Mouse (Mus musculus) CD4-positive, CD25-positive, alpha-beta regulatory T cell, adult 4 months (primary cell): ENCODE data around the gene Olfr1124. TPM values are rescaled to one million over a fixed set of nuclear protein-coding genes. Genes with fewer than 3 reads are reported as not detected.
"Not testable (repeated sequence)": the region's sequence is repeated elsewhere in the genome, so short reads cannot be mapped to it uniquely, and the experiment has no call there.

Experiments
- ATAC-seq: one replicate; pipeline ENCODE4 v1.8.0; 2017
- polyA plus RNA-seq, 2 experiments: library from polyadenylated mRNA; unstranded; fragments of 100-300 nt; shearing (Covaris generic); gene quantifications; one replicate each; pipeline ENCODE4 v1.2.1; 2017

Gene Olfr1124
- polyA plus RNA-seq, result 1 to 10 TPM in 1 of 2 experiments, not detected in 1; 3.3 TPM

DNA sequence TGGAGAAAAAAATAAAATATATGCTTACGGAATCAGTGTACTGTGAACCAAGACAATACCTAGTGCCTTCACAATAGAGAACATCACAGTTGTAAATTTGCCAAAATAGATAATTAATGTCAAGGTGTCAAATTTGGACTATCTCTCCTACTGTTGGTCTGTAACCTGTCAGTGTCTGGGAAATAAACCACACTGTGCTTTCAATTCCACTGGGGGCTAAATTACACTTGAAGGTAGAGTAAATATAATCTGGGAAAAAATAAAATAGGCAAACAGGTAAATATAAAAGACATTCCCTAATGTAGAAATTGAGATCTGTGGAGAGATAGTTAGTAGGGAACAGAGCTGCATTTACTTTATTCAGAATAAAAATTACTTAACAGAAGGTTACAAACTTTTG lies at the start of gene Olfr1124:
Gene Olfr1124, plus strand, starts transcription at position 301 of the 400 bp plus-strand sequence.
- no peak for ATAC-seq

DNA sequence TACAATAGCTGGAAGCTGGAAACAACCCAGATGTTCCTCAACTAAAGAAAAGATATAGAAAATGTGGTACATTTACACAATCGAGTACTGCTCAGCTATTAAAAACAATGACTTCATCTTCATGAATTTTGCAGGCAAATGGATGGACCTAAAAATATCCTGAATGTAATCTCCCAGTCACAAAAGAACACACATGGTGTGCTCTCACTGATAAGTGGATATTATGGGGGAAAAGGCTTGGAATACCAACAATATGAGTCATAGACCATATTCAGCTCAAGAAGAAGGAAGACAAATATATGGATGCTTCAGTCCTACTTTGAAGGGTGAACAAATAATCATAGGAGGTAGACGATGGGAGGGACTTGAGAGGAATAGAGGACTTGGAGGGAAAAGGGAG lies 46.1 kb upstream of the Olfr1124 start:
- ATAC-seq, result no peak

DNA sequence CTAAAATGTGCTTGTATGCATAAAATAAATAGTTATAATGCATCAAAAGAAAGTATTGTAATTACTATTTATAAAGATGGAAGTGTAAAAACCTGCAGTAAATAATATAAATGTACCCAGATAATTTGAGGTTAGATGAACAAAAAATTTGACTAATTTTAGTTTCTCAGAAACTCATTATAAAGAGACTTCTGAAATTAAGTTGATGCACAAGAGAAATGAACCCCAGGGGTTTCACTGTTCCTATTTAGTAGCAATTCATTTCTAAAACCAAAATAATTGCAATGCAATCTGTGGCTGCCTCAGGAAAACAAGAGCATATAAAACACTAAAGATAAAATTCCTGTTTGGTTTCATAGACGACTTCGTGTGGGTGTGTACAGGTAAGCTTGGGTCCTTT lies 44.5 kb upstream of the Olfr1124 start, which contains the start of gene Olfr1122:
Gene Olfr1122, plus strand, starts transcription at position 301 of the 400 bp plus-strand sequence.
- ATAC-seq, result no peak

DNA sequence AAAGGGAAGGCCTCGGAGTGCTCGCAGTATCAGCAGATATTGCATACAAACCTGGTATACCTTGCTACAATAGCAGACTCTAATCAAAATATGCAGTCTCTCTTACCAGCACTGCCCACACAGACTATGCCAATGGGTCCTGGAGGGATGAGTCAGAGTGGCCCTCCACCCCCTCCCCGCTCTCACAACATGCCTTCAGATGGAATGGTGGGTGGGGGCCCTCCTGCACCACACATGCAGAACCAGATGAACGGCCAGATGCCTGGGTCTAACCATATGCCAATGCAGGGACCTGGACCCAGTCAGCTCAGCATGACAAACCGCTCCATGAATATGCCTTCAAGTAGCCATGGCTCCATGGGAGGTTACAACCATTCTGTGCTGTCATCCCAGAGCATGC lies 36.5 kb upstream of the Olfr1124 start:
- ATAC-seq, result peak; percentile 56

DNA sequence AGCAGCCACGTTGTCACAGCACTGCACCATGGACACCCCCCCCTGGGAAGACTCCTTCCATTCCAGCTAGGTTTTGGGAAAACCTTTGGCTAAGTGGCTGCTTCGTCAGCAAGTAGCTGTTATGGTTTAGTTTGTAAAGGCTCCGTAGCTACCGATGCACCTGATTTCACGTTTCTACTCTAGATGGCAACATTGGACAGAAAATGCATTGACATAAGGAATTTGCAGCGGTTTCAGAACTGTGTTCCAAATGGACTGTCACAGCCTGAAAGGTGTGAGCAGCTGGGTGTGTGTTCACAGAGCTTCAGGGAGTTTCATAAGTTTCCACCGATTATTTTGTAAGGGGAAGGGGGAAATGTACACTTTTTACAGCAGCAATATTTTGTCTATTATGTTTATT lies 35.4 kb upstream of the Olfr1124 start:
- not testable (repeated sequence) for ATAC-seq

DNA sequence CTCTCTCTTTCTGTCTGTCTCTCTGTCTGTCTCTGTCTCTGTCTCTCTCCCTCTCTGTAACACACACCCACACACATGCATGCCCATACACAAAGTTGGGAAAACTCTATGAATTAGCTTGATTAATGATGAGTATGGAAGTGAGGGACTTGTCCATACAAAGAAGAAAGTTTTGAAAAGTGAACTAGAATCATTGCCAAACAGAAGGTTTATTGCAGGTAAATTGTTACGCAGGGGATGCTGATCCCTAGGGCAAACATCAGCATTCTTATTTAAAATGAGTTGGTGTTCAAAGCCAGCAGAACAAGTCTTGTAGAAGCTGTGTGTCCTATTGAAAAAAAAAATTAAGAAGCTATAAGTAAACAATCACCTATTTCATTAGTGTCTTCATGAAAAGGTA lies 13.7 kb upstream of the Olfr1124 start, which contains the start of gene Olfr1123:
Gene Olfr1123, plus strand, starts transcription at position 301 of the 400 bp plus-strand sequence.
- ATAC-seq, result no peak

DNA sequence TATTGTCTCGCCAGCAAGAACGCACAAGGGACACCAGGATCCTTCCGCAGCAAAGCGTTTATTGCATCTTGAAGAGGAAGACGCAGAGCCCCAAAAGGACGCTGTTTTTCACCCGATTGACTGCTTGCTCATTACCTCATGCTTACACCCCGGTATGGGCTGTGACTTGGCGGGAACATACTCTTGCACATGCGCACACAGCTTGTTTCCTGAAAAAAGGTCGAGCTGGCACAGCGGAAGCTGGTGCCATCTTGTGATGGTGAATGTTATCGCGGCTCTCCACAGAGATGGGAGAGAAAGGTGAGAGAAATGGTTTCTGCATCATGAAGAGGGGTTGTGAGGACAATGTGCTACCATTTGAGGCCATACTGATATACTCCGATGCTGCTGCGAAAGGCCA lies 7.7 kb downstream of the Olfr1124 start:
- no peak for ATAC-seq

DNA sequence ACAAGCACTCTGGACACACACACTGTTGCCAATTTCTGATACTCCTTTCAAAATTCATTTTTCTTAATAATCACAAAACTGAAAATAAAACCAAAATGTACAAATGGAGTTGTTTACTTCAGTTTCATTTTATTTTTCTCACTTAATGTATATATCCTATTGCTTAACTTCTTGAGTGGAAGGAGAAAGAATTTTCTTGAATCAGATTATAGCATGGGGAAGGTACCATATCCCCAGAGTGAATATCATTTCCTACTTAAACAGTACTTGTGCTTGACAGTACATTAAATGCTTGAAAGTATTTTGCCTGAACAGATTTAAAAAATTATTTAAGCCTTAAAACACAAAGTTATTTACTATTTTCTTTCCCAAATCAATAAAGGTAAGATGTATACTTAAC lies 23.6 kb downstream of the Olfr1124 start, which contains the start of gene Olfr1126:
Gene Olfr1126, plus strand, starts transcription at position 301 of the 400 bp plus-strand sequence.
- ATAC-seq, result no peak

DNA sequence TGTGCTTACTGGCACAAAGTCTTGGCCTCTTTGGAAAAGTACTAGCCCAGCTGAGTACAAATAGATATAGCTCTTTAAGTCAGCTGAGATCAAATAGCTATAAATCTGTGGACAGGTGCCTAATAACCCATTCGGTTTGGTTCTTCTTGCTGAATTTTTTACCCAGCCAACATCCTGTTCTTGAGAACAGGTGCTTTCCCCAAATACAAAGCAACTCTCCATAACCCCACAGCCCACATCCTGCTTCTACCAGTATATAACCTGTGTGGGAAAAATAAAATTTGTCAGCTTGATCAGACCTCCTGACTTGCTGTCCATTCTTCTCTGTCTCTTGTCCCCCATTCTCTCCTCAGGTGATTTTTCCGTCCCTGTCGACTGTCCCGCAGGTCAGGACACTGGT lies 31.7 kb downstream of the Olfr1124 start:
- peak; percentile 51 for ATAC-seq

DNA sequence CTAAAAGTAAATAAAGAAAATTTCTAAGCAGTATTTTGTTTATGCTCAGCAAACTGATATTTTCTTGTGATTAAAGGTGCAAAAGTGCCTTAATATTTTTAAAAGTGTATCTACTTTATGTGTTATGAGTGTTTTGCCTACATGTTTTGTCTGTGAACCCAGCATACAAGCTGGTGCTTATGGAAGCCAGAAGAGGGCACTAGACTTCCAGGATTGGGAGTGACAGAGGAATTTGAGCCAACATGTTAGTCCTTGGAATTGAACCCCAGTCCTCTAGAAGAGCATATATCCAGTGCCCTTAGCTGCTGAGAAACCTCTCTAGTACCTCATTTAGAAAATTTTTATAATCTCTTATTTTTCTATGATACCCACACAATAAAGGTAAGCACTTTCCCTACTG lies 50.1 kb downstream of the Olfr1124 start:
- no peak for ATAC-seq

DNA sequence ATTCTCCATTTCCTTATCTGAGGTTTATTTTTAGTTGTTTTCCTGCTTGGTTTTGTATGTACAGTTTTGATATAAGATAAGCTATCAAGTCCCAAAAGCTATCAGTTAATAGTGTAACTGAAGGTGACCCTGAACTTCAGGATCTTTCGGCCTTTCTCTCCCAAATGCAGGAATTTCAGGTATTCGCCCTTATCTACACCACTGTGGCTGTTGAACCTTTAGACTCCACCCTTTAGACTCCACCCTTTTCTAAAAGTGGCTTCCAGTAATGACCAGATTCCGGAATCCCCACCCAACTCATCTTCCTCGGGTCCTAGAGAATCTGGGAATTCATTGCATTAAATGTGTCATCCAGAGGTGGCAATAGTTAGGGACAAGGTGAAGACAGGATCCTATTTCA lies 51.1 kb downstream of the Olfr1124 start:
- ATAC-seq, result no peak

DNA sequence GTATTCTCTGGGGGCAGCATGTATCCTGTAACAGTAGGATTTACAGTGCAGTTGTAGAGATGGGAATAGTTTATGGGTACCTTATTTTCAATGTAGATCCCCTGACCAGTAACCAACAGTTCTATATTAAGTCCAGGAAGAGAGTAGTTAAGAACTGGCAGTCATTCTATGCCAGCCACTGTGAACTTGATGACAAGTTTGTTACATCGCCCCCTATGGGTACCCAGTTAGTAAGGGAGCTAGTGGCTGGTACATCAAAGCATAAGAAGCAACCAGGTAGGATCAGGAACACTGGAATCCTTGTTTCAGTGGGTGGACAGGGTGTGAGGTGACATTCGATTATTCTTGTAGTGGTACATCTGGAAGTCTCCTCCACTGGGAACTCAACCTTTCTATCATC lies 52.2 kb downstream of the Olfr1124 start:
- ATAC-seq, result no peak

Other genes with a start within 250 kb of the Olfr1124 start
- gene Olfr1112, start 242.5 kb upstream of the Olfr1124 start, polyA plus RNA-seq, result not detected
- not detected for gene Olfr1113, start 221.3 kb upstream of the Olfr1124 start, polyA plus RNA-seq
- not detected for gene Olfr1115, start 182.3 kb upstream of the Olfr1124 start, polyA plus RNA-seq
- gene Olfr1116, start 162.7 kb upstream of the Olfr1124 start, polyA plus RNA-seq, result under 1 TPM in 1 of 2 experiments, not detected in 1; 0.13 TPM
- not detected for gene Olfr1118, start 122.7 kb upstream of the Olfr1124 start, polyA plus RNA-seq
- gene Olfr1120, start 75.5 kb upstream of the Olfr1124 start, polyA plus RNA-seq, result not detected
- gene Olfr1121, start 60.4 kb upstream of the Olfr1124 start, polyA plus RNA-seq, result not detected
- gene Olfr1122, start 44.4 kb upstream of the Olfr1124 start, polyA plus RNA-seq, result not detected
- gene Olfr1123, start 13.6 kb upstream of the Olfr1124 start, polyA plus RNA-seq, result not detected
- gene Olfr1126, start 23.7 kb downstream of the Olfr1124 start, polyA plus RNA-seq, result not detected
- gene Pramel7, start 66.8 kb downstream of the Olfr1124 start, polyA plus RNA-seq, result not detected
- not detected for gene Pramel6, start 76.3 kb downstream of the Olfr1124 start, polyA plus RNA-seq
- not detected for gene Olfr153, start 101.5 kb downstream of the Olfr1124 start, polyA plus RNA-seq
- not detected for gene Olfr1128, start 115.3 kb downstream of the Olfr1124 start, polyA plus RNA-seq
- not detected for gene Olfr1129, start 143.6 kb downstream of the Olfr1124 start, polyA plus RNA-seq
- not detected for gene Olfr1130, start 175.9 kb downstream of the Olfr1124 start, polyA plus RNA-seq
- gene Olfr1131, start 196.8 kb downstream of the Olfr1124 start, polyA plus RNA-seq, result not detected
- gene Olfr1132, start 207.3 kb downstream of the Olfr1124 start, polyA plus RNA-seq, result not detected
- gene Olfr1133, start 217.1 kb downstream of the Olfr1124 start, polyA plus RNA-seq, result not detected
- gene Olfr1134, start 228.2 kb downstream of the Olfr1124 start, polyA plus RNA-seq, result not detected
- not detected for gene Olfr1135, start 243.4 kb downstream of the Olfr1124 start, polyA plus RNA-seq